Mouse (Mus musculus) spleen, postnatal 10 days (tissue): ENCODE measurements around the gene 2310039H08Rik.
A peak's percentile ranks its signal among the peaks of the same experiment; 100 is the strongest.
"Not testable (repeated sequence)": the region's sequence is repeated elsewhere in the genome, so short reads cannot be mapped to it uniquely, and the experiment has no call there.

Experiments used
- DNase-seq, 2 experiments: peaks; one replicate each; pipeline ENCODE4 v3.0.0; 2021 to 2022; ENCODE audit warnings: low spot score in 2 of 2

2310039H08Rik gene

GRCm38 (mm10) chr17:46758753-46759152, 13.7 kb upstream of the 2310039H08Rik start:
- no peak for DNase-seq

GRCm38 (mm10) chr17:46763544-46763943, 8.9 kb upstream of the 2310039H08Rik start, which contains the start of gene Ptcra:
Gene Ptcra, minus strand, starts transcription at chr17:46763712.
- no peak for DNase-seq

- DNase-seq: not testable (repeated sequence)
These were observed 7.5 kb upstream of the 2310039H08Rik start for GRCm38 (mm10) chr17:46764916-46765315.

- no peak for DNase-seq
These were observed 4.6 kb upstream of the 2310039H08Rik start for GRCm38 (mm10) chr17:46767868-46768267.

- DNase-seq: no peak
These were observed 1.9 kb upstream of the 2310039H08Rik start for GRCm38 (mm10) chr17:46770546-46770945.

GRCm38 (mm10) chr17:46771025-46771424, 1.4 kb upstream of the 2310039H08Rik start:
- no peak for DNase-seq

- DNase-seq: no peak
These were observed 819 bp upstream of the 2310039H08Rik start for GRCm38 (mm10) chr17:46771616-46772015.

- DNase-seq: no peak
These were observed 414 bp upstream of the 2310039H08Rik start for GRCm38 (mm10) chr17:46772038-46772403.

GRCm38 (mm10) chr17:46773278-46774130, 1.1 kb downstream of the 2310039H08Rik start:
- no peak for DNase-seq

- DNase-seq: no peak
These were observed 1.7 kb downstream of the 2310039H08Rik start for GRCm38 (mm10) chr17:46774131-46774472.

GRCm38 (mm10) chr17:46775070-46775469, 2.6 kb downstream of the 2310039H08Rik start:
- DNase-seq: no peak

GRCm38 (mm10) chr17:46776087-46776486, 3.7 kb downstream of the 2310039H08Rik start:
- no peak for DNase-seq

GRCm38 (mm10) chr17:46781876-46782275, 9.4 kb downstream of the 2310039H08Rik start:
- no peak for DNase-seq

- DNase-seq: peak; percentile 94 to 95
These were observed 10.1 kb downstream of the 2310039H08Rik start, which contains the start of gene Rpl7l1 for GRCm38 (mm10) chr17:46782341-46783221. Gene Rpl7l1, minus strand, starts transcription at chr17:46782672.

- no peak for DNase-seq
These were observed 10.8 kb downstream of the 2310039H08Rik start for GRCm38 (mm10) chr17:46783222-46783565.

- DNase-seq: no peak
These were observed 14.5 kb downstream of the 2310039H08Rik start for GRCm38 (mm10) chr17:46786952-46787351.

- DNase-seq: not testable (repeated sequence)
These were observed 15.5 kb downstream of the 2310039H08Rik start for GRCm38 (mm10) chr17:46787974-46788373.

GRCm38 (mm10) chr17:46792963-46793362, 20.5 kb downstream of the 2310039H08Rik start:
- DNase-seq: no peak

GRCm38 (mm10) chr17:46796743-46797142, 24.3 kb downstream of the 2310039H08Rik start:
- no peak for DNase-seq

GRCm38 (mm10) chr17:46797386-46797785, 25.0 kb downstream of the 2310039H08Rik start:
- no peak for DNase-seq

- DNase-seq: no peak
These were observed 27.2 kb downstream of the 2310039H08Rik start for GRCm38 (mm10) chr17:46799680-46800079.

GRCm38 (mm10) chr17:46801761-46802160, 29.3 kb downstream of the 2310039H08Rik start:
- no peak for DNase-seq

GRCm38 (mm10) chr17:46808376-46808775, 35.9 kb downstream of the 2310039H08Rik start:
- DNase-seq: no peak
